Mouse (Mus musculus) erythroblast, adult 5-6 weeks (primary cell): ENCODE results near the gene Zdbf2. TPM values are rescaled to one million over a fixed set of nuclear protein-coding genes. Genes with fewer than 3 reads are reported as not detected.

Source experiments
- ATAC-seq: replicated peaks from 2 replicates; pipeline ENCODE4 v1.8.0; 2016; ENCODE audit warnings: moderate number of reproducible peaks, mild to moderate bottlenecking, moderate TSS enrichment, inconsistent platforms; ENCODE audit not compliant: poor library complexity, low FRiP score, severe bottlenecking
- total RNA-seq, 2 experiments: library from RNA; stranded (forward) in 1 of 2; stranded (reverse) in 1 of 2; fragments of 150-400 nt in 1 of 2; fragments of 200-764, 138-1000 nt in 1 of 2; gene quantifications; 2 replicates each; pipeline versions ENCODE4 v1.2.3 to v1.2.4; 2015 to 2017; ENCODE audit warnings: low replicate concordance in 2 of 2

The Zdbf2 gene
- total RNA-seq (2015; ENCODE audit: low replicate concordance) (not detected in 2 replicates), total RNA-seq (2017; ENCODE audit: low replicate concordance) (not detected in 2 replicates)

- no peak for ATAC-seq
Measured at GRCm38 (mm10) chr1:63272741-63273338, at the start of gene Zdbf2. TSS of gene Zdbf2 (plus strand) at chr1:63273265.

- no peak for ATAC-seq
Measured at GRCm38 (mm10) chr1:63225009-63225408, 48.1 kb upstream of the Zdbf2 start.

DNA sequence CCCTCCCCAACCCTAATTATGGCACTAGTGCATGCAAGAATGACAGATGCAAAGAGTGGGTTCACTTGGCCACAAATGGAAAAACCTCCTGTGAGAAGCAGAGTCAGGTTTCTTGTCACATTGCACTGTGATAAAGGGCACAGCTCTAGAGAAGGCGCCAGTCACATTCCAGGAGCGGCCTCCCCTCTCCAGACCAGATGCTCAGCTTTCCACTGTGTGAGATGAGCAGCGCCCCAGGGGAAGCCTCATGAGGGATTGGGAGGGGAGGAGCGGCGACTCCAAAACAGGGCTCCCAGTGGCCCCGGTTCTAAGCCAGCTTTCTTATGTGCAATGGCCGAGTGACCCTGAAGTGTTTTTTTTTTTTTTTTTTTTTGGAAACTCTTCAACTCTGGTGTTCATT, 47.2 kb upstream of the Zdbf2 start:
- no peak for ATAC-seq

DNA sequence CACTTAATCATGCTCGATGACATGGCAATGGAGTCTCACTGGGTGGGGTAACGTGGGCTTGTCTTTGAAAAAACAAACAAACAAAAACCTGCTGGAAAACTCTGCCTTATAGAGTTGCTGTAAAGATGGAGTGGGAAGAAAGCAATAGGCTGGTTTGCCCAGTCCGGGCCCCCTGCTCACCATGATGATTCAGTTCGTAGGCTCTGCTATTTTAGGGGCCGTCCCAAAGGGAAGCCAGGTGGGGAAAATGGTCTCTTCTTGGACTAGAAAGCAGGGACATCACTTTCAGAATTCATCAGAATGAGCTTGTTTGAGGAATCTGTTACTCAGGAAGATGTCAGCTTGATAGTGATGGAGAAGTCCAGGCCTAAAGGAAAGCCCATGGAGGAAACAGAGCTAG, 45.8 kb upstream of the Zdbf2 start:
- no peak for ATAC-seq

- ATAC-seq = no peak
Measured at GRCm38 (mm10) chr1:63237371-63237770, 35.7 kb upstream of the Zdbf2 start.

GRCm38 (mm10) chr1:63239305-63239704, 33.8 kb upstream of the Zdbf2 start:
- no peak for ATAC-seq

DNA sequence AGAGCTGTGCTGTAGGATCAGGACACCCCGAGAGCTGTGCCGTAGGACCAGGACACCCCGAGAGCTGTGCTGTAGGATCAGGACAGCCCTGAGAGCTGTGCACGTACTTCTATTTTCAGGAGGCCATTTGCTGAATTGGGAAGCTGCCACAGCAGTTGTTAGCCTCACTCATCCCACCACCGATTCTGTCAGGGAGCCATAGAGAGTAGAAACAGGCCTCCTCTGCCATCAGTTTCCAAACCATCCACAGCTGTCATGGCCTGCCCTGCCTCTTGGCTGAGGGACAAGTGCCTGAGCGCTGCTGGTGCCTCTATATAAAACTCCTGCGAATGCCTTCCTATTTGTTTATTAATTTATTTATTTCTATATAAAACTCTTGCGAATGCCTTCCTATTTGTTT, 33.3 kb upstream of the Zdbf2 start:
- no peak for ATAC-seq

DNA sequence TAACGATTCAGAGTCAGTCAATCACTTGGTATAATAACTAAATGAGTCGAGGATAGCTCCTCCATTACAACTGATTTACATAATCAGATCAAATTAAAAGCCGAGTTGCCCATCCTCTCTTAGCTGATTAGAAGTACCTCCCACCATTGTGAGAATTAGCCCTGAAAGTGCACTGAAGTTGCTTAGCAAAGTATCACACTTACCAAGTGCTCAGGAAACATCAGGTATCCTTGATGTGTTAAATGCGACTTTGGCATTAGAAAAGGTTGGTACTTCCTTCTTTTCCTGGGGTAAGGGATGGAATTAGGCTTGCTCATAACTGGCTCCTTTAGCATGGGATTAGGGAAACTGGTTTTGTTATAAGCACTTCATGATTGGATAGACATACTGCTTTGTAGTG, 29.2 kb upstream of the Zdbf2 start:
- no peak for ATAC-seq

DNA sequence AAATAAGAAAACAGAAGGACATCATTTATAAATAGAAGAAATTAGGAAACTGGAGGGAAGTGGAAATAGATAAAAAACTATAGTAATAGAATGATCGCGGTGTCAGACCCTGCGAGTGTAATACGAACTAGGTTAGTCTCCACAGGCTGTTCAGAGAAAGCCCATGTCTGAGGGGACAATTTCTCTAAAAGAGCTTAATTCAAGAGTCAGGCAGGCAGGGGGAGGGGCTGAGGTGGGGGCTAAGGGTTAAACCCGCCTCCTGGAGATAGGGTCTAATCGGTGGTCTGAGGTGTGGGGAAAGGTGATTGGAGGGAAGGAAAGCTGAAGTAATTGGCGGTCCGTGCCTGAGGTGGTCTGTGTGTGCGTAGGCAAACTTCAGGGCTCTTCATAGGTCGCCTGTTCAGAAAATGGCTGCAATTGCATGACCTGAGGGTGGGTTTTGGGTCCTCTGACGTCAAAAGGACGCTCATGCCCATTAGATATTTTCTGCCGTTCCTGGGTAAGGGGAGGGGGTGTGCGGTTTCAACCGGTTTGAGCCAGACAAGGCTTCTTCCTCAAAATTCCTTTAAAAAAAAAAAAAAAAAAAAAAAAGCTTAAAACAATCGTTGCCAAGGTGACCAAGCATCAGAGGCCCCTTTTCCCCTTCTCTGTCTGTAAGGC, 26.1 kb upstream of the Zdbf2 start:
- no peak for ATAC-seq

DNA sequence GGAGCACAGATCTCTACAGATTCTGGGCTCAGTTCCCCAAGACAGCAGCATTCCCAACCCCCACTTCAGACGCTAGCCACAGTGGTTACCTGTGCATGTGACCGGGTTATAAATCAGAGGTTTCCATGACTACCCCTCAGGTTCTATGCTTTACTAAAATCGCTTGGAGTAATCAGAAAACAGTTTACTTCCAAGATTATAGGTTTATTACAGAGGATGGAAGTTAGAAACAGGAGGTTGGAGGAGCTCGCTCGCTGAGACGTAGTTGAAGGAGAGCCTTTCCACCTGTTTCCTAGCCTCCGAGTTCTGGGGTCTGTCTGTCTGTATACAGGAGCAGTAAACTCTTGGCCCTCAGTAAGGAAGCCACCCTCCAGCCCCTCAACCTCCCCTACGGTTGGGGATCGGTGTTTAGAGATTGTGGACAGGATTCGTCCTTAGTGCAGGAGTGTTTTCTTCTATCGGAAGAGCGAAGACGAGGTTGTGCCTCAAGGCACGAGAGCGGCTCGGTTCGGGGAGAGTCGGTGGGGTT, 25.2 kb upstream of the Zdbf2 start:
- ATAC-seq = no peak

- no peak for ATAC-seq
Measured at GRCm38 (mm10) chr1:63248360-63248851, 24.7 kb upstream of the Zdbf2 start.

DNA sequence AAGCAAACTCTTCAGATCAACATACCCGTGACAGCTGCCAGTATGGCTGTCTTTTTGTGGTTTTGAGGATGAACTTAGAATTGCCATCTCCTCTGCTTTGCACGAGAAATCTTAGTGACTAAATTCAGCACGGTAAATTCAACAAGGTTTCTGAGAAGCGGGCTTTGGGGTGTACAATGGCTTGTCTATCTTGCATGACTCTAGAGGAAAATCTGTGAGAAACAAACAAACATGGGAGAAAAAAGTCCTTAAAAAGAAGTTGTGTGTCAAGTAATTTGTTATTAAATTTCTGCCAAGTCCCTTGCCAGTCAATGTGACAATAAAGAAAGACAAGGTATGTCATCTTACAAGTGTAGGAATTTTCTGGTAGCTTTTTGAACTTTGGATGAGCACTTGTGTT, 23.8 kb upstream of the Zdbf2 start:
- no peak for ATAC-seq

DNA sequence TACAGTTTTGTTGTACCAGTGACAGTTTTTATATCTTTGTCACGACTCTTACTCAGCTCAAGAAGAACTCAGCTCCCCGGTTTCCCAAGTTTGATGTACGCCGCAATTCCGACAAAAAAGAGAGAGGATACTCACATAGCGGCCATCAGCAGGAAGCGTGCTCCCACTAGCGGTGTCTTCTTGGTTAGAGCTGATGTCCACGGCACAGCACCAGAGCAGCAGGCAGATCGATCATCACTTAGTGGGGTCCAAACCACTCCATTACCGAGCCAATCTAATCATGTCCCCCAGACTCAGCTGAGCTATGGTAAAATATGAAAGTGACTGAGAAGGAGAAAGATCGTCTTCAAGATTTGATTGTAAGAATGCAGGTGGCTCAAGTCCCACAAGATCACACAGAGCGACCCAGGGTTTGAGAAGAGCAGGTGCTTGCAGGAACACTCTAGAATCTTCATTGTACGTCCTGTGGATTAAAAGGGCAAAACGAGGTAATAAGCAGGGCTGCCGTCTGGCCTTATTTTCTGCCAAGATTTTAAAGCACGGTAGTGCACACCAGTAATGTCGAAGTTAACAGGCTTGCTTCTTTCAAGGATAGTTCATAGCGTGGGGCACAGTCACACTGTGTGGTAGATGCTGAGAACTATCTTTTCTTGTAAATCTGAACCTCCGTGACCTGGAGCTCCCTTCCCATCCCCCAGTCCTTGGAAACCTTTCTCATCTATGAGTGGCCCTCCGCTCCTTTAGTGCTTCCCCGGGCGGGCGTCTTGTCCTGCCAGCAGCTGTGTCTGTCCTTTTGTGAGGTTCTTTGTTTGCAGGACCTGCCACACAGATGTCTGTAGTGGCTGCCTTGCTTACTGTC, 20.5 kb upstream of the Zdbf2 start:
- ATAC-seq = no peak

GRCm38 (mm10) chr1:63253291-63253690, 19.8 kb upstream of the Zdbf2 start:
- ATAC-seq = no peak

DNA sequence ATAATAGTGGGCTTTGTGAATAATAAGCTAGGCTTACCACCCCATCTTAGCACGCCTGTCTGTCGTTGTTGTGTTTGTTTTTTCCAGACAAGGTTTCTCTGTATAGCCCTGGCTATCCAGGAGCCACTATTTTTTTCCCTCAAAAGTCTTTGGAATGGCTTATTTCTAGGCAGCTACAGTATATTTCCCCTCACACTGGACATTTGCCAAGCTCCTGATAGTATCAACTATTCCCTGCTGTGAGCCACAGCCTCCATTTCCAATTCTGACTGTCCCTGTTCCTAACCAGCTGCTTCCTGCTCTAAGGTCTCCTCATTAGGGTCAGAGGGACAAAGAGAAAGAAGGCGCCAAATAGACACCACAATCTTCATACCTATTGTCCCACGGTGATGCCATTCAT, 18.0 kb upstream of the Zdbf2 start:
- ATAC-seq = no peak

DNA sequence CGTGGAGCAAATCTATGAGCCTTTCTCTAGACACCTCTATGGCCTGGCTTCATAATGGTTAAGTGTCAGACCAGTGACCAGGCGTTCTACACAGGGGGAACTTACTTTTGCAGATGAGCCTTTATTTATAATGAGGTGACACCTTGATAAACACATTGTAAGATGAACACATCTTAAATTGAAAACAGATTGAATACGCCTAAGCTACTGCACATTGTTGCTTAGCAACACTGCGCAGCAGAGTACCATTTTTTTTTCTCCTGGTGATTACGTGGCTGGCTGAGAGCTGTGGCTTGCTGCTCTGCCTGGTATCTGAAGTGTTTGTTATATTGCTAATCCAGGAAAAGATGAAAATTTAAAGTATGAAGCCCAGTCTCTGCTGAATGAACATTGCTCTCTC, 17.0 kb upstream of the Zdbf2 start:
- no peak for ATAC-seq

DNA sequence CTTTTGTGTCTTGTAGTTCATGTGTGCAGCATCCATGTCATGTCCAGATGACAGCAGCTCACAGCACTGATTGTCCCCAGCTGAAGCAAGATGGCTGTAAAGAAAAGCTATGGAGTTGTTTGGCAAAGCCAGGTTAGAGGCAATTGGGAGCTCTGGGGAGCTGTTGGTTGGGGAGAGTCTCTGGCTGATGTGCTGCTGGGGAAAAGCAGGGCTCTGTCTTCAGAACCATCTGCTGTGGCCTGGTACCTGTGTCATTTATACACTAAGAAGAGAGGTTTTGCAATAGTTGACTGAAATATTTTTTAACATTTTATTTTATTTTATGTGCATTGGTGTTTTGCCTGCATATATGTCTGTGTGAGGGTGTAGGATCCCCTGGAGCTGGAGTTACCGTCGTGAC, 14.6 kb upstream of the Zdbf2 start:
- no peak for ATAC-seq

DNA sequence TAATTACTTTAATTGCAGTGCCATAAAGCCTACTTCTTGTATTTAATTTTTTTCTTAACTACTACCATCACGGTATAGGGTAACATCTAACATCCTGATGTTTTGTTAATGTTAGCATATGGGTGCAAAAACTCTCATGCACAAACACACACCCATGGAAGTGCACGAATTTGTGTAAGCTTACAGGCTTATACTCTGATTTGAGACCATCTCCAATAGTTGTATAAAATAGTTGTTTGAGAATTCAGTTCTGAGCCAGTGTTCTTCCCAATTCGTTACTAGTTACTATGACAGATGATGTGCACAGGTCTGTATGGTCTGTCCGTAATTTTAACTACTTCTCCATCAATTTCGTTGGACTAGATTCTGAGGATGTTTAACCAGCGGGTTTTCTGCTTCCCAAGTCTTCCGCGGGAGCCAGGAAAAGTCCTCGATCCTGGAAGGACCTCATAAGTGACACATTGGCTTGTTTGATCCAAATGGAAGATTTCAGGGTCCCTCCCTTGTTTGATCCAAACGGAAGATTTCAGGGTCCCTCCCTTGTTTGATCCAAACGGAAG, 13.7 kb upstream of the Zdbf2 start:
- ATAC-seq = no peak

DNA sequence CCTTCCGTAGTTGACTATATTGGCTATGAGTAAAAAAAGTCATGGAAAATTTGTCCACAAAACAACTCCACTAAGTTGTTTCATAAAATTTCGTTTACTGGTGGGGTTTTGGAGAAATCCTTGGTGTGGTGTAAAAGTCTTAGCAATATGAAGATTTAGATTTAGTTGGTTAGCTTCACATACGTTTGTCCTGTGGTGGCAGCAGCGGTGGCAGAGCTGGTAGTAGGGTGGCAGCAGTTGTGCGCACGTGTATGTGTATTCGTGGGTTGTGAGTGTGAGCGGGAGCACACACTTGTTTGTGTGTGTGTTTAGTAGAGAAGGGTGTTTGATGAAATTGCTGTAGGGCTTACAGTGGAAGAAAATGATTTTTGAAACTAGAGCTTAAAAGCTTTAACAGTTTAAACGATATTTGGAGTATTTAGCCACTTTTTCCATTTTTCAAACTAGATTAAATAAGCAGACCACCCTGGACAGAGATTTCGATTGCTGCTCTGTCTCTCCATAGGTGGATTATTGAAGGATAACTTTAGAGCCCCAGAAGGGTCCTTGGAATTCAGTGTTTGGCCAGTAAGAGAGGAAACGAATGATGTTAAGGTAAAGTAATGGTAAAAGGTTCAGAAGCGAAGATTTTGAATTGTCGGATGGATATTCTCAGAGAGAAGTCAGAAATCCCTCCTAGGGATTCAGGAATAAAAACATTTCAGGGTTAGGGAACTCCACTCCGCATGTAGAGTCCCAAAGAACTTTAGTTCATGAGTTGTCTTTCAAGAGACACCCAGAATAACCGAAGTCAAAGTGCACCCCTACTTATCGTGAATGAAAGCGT, 12.9 kb upstream of the Zdbf2 start:
- no peak for ATAC-seq

DNA sequence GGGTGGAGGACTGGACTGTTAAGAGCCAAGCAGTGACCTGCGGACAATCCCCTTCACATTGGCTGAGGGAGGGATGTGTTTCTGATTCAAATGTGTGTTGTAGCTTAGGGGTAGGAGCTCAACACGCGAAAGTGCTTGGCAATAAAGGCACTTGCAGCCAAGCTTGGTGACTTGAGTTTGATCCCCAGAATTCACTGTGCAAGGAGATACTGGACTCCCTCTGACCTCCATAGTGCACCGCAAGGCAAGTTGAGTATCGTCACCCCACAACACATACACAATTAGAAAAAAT, 12.4 kb upstream of the Zdbf2 start:
- no peak for ATAC-seq
